Mouse (Mus musculus) lung, postnatal 0 days (tissue): ENCODE data around the gene Ctrc.

Source experiments
- CTCF ChIP-seq: IDR thresholded peaks from 2 replicates; pipeline ENCODE4 v1.5.1; 2016; ENCODE audit warnings: antibody characterized with exemption, mild to moderate bottlenecking
- EP300 ChIP-seq: IDR thresholded peaks from 2 replicates; pipeline ENCODE4 v1.6.1; 2016; ENCODE audit warnings: antibody characterized with exemption, mild to moderate bottlenecking, control low read depth

DNA sequence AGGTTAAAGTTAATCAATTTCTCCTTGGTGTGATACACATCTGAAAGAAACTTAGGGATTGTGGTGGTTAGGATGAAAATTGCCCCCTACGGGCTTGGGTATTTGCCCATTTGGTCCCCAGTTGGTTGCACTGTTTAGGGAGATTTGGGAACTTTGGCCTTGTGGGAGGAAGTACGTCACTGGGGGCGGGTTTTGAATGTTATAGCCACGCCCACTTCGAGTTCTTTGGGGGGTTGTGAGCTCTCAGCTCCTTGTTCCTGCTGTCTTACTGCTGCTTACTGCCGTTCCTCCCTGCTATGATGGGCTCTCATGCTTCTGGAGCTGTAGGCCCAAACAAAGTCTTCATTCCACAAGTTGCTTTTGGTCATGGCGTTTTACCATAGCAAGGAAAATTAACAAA lies 14.8 kb downstream of the Ctrc start:
- TF ChIP-seq CTCF: no peak
- TF ChIP-seq EP300: no peak
